Mouse (Mus musculus): ENCODE results near the gene Anxa11. TPM values are rescaled to one million over a fixed set of nuclear protein-coding genes. Genes with fewer than 3 reads are reported as not detected.
"Not testable (repeated sequence)": the region's sequence is repeated elsewhere in the genome, so short reads cannot be mapped to it uniquely, and the experiment has no call there.

Gene Anxa11
- polyA plus RNA-seq, 1 experiment from 2014 or later: 44.6 TPM

GRCm38 (mm10) chr14:25842688-25843003, 690 bp downstream of the Anxa11 start:
- peak overlapping the region; percentile 86; the same call in 1 of the 2 replicates for H3K27ac ChIP-seq
- H3K27me3 ChIP-seq (replicated peaks): no peaks in the 10 kb centered on the region
- H3K4me3 ChIP-seq (replicated peaks): peak overlapping the region; percentile 79
- 1% methylated on average over 12 of the region's 12 CpGs for WGBS
- H3K9me3 ChIP-seq: no peaks in the 10 kb centered on the region
- peak overlapping the region; percentile 56 for H3K9ac ChIP-seq
- H3K36me3 ChIP-seq: no peaks in the 10 kb centered on the region
- H3K4me2 ChIP-seq: peak overlapping the region; percentile 94
- H3K4me1 ChIP-seq: peaks cover 7% of the 10 kb centered on the region
- no peak for ATAC-seq (ENCODE audit: insufficient read depth, low FRiP score, low read depth)

GRCm38 (mm10) chr14:25844372-25844771, 2.4 kb downstream of the Anxa11 start:
- H3K9me3 ChIP-seq: no peaks in the 10 kb centered on the region
- no peak for ATAC-seq (ENCODE audit: insufficient read depth, low FRiP score, low read depth)
- 88% methylated on average over 4 of the region's 4 CpGs for WGBS
- no peak overlapping the region for H3K27ac ChIP-seq
- no peak overlapping the region for H3K4me2 ChIP-seq
- H3K4me3 ChIP-seq (replicated peaks): no peak overlapping the region
- no peaks in the 10 kb centered on the region for H3K36me3 ChIP-seq
- H3K27me3 ChIP-seq (replicated peaks): no peaks in the 10 kb centered on the region
- no peak overlapping the region for H3K9ac ChIP-seq
- peaks cover 9% of the 10 kb centered on the region for H3K4me1 ChIP-seq

GRCm38 (mm10) chr14:25845832-25846383, 4.0 kb downstream of the Anxa11 start:
- H3K4me3 ChIP-seq (replicated peaks): no peak overlapping the region
- no peaks in the 10 kb centered on the region for H3K9me3 ChIP-seq
- no peak for ATAC-seq (ENCODE audit: insufficient read depth, low FRiP score, low read depth)
- H3K4me2 ChIP-seq: no peak overlapping the region
- no peaks in the 10 kb centered on the region for H3K36me3 ChIP-seq
- H3K27ac ChIP-seq: no peak overlapping the region
- H3K4me1 ChIP-seq: peaks cover 9% of the 10 kb centered on the region
- H3K27me3 ChIP-seq (replicated peaks): no peaks in the 10 kb centered on the region
- H3K9ac ChIP-seq: no peak overlapping the region
- WGBS: 62% methylated on average over 6 of the region's 6 CpGs

GRCm38 (mm10) chr14:25846516-25846915, 4.6 kb downstream of the Anxa11 start:
- Histone ChIP-seq H3K27me3 (replicated peaks) (no peaks in the 10 kb centered on the region), H3K9ac (no peak overlapping the region), H3K9me3 (no peaks in the 10 kb centered on the region), H3K4me2 (no peak overlapping the region), H3K36me3 (no peaks in the 10 kb centered on the region), H3K4me1 (peaks cover 9% of the 10 kb centered on the region), H3K4me3 (replicated peaks) (no peak overlapping the region), H3K27ac (0 out of 2 replicates have a peak overlapping the region, but pooled peaks have one; percentile 11)
- ATAC-seq (ENCODE audit: insufficient read depth, low FRiP score, low read depth): no peak
- WGBS: 84% methylated on average over 8 of the region's 8 CpGs

- Histone ChIP-seq H3K9me3 (no peaks in the 10 kb centered on the region), H3K27ac (no peak overlapping the region), H3K4me3 (replicated peaks) (no peak overlapping the region), H3K27me3 (replicated peaks) (no peaks in the 10 kb centered on the region), H3K4me2 (no peak overlapping the region), H3K4me1 (peaks cover 5% of the 10 kb centered on the region), H3K9ac (no peak overlapping the region), H3K36me3 (no peaks in the 10 kb centered on the region)
- WGBS: 25% methylated on average over 9 of the region's 9 CpGs
- no peak for ATAC-seq (ENCODE audit: insufficient read depth, low FRiP score, low read depth)
Observed at GRCm38 (mm10) chr14:25847660-25848059, 5.7 kb downstream of the Anxa11 start.

GRCm38 (mm10) chr14:25848237-25848636, 6.3 kb downstream of the Anxa11 start:
- H3K4me2 ChIP-seq: no peak overlapping the region

GRCm38 (mm10) chr14:25848708-25849107, 6.8 kb downstream of the Anxa11 start:
- H3K4me2 ChIP-seq; H3K9ac ChIP-seq; ATAC-seq (ENCODE audit: insufficient read depth, low FRiP score, low read depth); H3K9me3 ChIP-seq; H3K27ac ChIP-seq; H3K36me3 ChIP-seq; H3K4me3 ChIP-seq (replicated peaks); H3K27me3 ChIP-seq (replicated peaks): not testable (repeated sequence)
- peaks cover 10% of the 10 kb centered on the region for H3K4me1 ChIP-seq
- WGBS: 74% methylated on average over 4 of the region's 4 CpGs

More at GRCm38 (mm10) chr14:25848237-25848636, 6.3 kb downstream of the Anxa11 start:
- ATAC-seq (ENCODE audit: insufficient read depth, low FRiP score, low read depth): no peak
- no peak overlapping the region for H3K27ac ChIP-seq
- H3K27me3 ChIP-seq (replicated peaks): no peaks in the 10 kb centered on the region
- no peak overlapping the region for H3K9ac ChIP-seq
- H3K36me3 ChIP-seq: no peaks in the 10 kb centered on the region
- no peaks in the 10 kb centered on the region for H3K9me3 ChIP-seq
- peaks cover 7% of the 10 kb centered on the region for H3K4me1 ChIP-seq
- H3K4me3 ChIP-seq (replicated peaks): no peak overlapping the region
- WGBS: 81% methylated on average over 6 of the region's 6 CpGs

- Histone ChIP-seq H3K27me3 (replicated peaks) (no peaks in the 10 kb centered on the region), H3K4me3 (replicated peaks) (no peak overlapping the region), H3K27ac (no peak overlapping the region), H3K4me2 (no peak overlapping the region), H3K36me3 (no peaks in the 10 kb centered on the region), H3K9ac (no peak overlapping the region), H3K4me1 (peaks cover 21% of the 10 kb centered on the region), H3K9me3 (no peaks in the 10 kb centered on the region)
- no peak for ATAC-seq (ENCODE audit: insufficient read depth, low FRiP score, low read depth)
- WGBS: 84% methylated on average over 2 of the region's 2 CpGs
Observed at GRCm38 (mm10) chr14:25850433-25850832, 8.5 kb downstream of the Anxa11 start.

GRCm38 (mm10) chr14:25851189-25851588, 9.2 kb downstream of the Anxa11 start:
- Histone ChIP-seq H3K4me3 (replicated peaks) (no peak overlapping the region), H3K4me2 (no peak overlapping the region), H3K36me3 (no peaks in the 10 kb centered on the region), H3K27me3 (replicated peaks) (no peaks in the 10 kb centered on the region), H3K4me1 (peaks cover 22% of the 10 kb centered on the region), H3K9ac (no peak overlapping the region), H3K9me3 (no peaks in the 10 kb centered on the region), H3K27ac (no peak overlapping the region)
- ATAC-seq (ENCODE audit: insufficient read depth, low FRiP score, low read depth): no peak
- WGBS: 73% methylated on average over 6 of the region's 6 CpGs

GRCm38 (mm10) chr14:25852121-25852561, 10.2 kb downstream of the Anxa11 start:
- Histone ChIP-seq H3K27me3 (replicated peaks) (no peaks in the 10 kb centered on the region), H3K36me3 (no peaks in the 10 kb centered on the region), H3K4me3 (replicated peaks) (no peak overlapping the region), H3K4me1 (peaks cover 24% of the 10 kb centered on the region), H3K9me3 (no peaks in the 10 kb centered on the region), H3K27ac (no peak overlapping the region), H3K9ac (no peak overlapping the region), H3K4me2 (no peak overlapping the region)
- 65% methylated on average over 11 of the region's 11 CpGs for whole genome bisulfite sequencing
- no peak for ATAC-seq (ENCODE audit: insufficient read depth, low FRiP score, low read depth)

- Histone ChIP-seq H3K4me2 (no peak overlapping the region), H3K27me3 (replicated peaks) (no peaks in the 10 kb centered on the region), H3K27ac (no peak overlapping the region), H3K9me3 (no peaks in the 10 kb centered on the region), H3K4me1 (peaks cover 23% of the 10 kb centered on the region), H3K9ac (no peak overlapping the region), H3K36me3 (no peaks in the 10 kb centered on the region), H3K4me3 (replicated peaks) (no peak overlapping the region)
- ATAC-seq (ENCODE audit: insufficient read depth, low FRiP score, low read depth): no peak
- 57% methylated on average over 6 of the region's 6 CpGs for WGBS
Observed at GRCm38 (mm10) chr14:25853295-25853694, 11.3 kb downstream of the Anxa11 start.

- Histone ChIP-seq H3K4me3 (replicated peaks) (no peak overlapping the region), H3K36me3 (no peaks in the 10 kb centered on the region), H3K27me3 (replicated peaks) (no peaks in the 10 kb centered on the region), H3K9ac (no peak overlapping the region), H3K9me3 (no peaks in the 10 kb centered on the region), H3K27ac (no peak overlapping the region), H3K4me1 (peaks cover 23% of the 10 kb centered on the region), H3K4me2 (no peak overlapping the region)
- WGBS: 87% methylated on average over 16 of the region's 16 CpGs
- no peak for ATAC-seq (ENCODE audit: insufficient read depth, low FRiP score, low read depth)
Observed at GRCm38 (mm10) chr14:25853717-25854452, 11.9 kb downstream of the Anxa11 start.

Measured in stomach, embryonic 15.5 days (tissue).